Mouse (Mus musculus) embryonic fibroblast, embryonic 13.5 days (primary cell): ENCODE data around the gene Cep68.

Experiments used
- CTCF ChIP-seq: IDR thresholded peaks from 2 replicates; pipeline ENCODE4 v1.5.1; 2011; ENCODE audit warnings: mild to moderate bottlenecking, control low read depth, low read length, moderate library complexity, borderline replicate concordance; ENCODE audit not compliant: insufficient read depth
- POLR2A ChIP-seq: IDR thresholded peaks from 2 replicates; pipeline ENCODE4 v1.6.1; 2011; ENCODE audit warnings: low read depth, mild to moderate bottlenecking, control low read depth, low read length, moderate library complexity

DNA sequence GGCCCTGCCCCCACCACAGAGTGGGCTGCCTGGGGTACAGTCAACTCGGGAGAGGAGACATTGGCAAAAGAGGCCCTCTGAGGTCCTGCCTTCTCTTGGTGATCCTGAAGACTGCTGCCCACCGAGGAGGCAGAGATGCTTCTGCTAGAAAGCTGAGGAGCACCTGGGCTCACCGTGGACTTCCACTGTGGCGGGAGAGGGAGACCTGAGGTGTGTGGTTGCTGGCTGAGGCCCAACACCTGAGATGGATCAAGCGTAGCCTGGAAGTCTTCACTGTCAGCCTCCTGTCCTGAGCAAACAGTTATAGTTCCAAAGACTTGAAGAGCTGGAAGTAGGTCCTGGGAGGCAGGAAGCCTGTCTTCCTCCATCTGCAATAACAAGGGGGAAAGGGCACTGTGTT lies 8.9 kb downstream of the Cep68 start:
- TF ChIP-seq POLR2A: no peak
- no peak for TF ChIP-seq CTCF
